Mouse (Mus musculus) stomach, embryonic 15.5 days (tissue): ENCODE data around the gene D630003M21Rik. TPM values are rescaled to one million over a fixed set of nuclear protein-coding genes. Genes with fewer than 3 reads are reported as not detected.
A peak's percentile ranks its signal among the peaks of the same experiment; 100 is the strongest.

ENCODE experiments used
- ATAC-seq: fragments of 200-750 bp; cut with Nextera tagmentation; 2 replicates; pipeline ENCODE4 v1.8.0; 2017; ENCODE audit warnings: low read depth, moderate number of reproducible peaks, moderate TSS enrichment; ENCODE audit not compliant: insufficient read depth, low FRiP score
- H3K27ac ChIP-seq: fragments of 300-500 bp; sonication (generic); 2 replicates; pipeline ENCODE4 v1.5.1; 2015; ENCODE audit warnings: mild to moderate bottlenecking, inconsistent platforms
- H3K27me3 ChIP-seq: fragments of 300-500 bp; sonication (generic); replicated peaks from 2 replicates; pipeline ENCODE4 v1.6.1; 2015; ENCODE audit warnings: inconsistent platforms
- H3K36me3 ChIP-seq: fragments of 300-500 bp; sonication (generic); 2 replicates; pipeline ENCODE4 v1.6.1; 2015; ENCODE audit warnings: inconsistent platforms
- H3K4me1 ChIP-seq: fragments of 300-500 bp; sonication (generic); 2 replicates; pipeline ENCODE4 v1.6.1; 2015; ENCODE audit warnings: inconsistent platforms
- H3K4me2 ChIP-seq: fragments of 300-500 bp; sonication (generic); 2 replicates; pipeline ENCODE4 v1.6.1; 2015; ENCODE audit warnings: mild to moderate bottlenecking, inconsistent platforms
- H3K4me3 ChIP-seq: fragments of 300-500 bp; sonication (generic); replicated peaks from 2 replicates; pipeline ENCODE4 v1.5.1; 2015; ENCODE audit warnings: inconsistent platforms
- H3K9ac ChIP-seq: fragments of 300-500 bp; sonication (generic); 2 replicates; pipeline ENCODE4 v1.6.1; 2015; ENCODE audit warnings: inconsistent platforms
- H3K9me3 ChIP-seq: fragments of 300-500 bp; sonication (generic); 2 replicates; pipeline ENCODE4 v1.6.1; 2016; ENCODE audit warnings: inconsistent platforms
- WGBS: fragments of 180-500 bp; shearing (Covaris S2); methylation state at CpG from one replicate; pipeline ENCODE4 v1.1.7; 2015; 5-methylcytosine and 5-hydroxymethylcytosine counted together
- polyA plus RNA-seq: library from polyadenylated mRNA; unstranded; fragments of >200 nt; fragmentation: Nextera tagmentation; extraction: Ambion mirVana; gene quantifications from 2 replicates; pipeline ENCODE4 v1.2.1, GENCODE M21; 2015

Gene D630003M21Rik
- polyA plus RNA-seq, 1 experiment from 2014 or later, result 3.8 TPM

- ATAC-seq, result no peak
- no peak overlapping the region for H3K4me2 ChIP-seq
- no peaks in the 10 kb centered on the region for H3K27me3 ChIP-seq
- peaks cover 30% of the 10 kb centered on the region for H3K4me1 ChIP-seq
- H3K9ac ChIP-seq, result no peak overlapping the region
- no peak overlapping the region for H3K4me3 ChIP-seq
- 51% methylated on average over 2 of the region's 2 CpGs for WGBS
- H3K27ac ChIP-seq, result no peak overlapping the region
- no peaks in the 10 kb centered on the region for H3K36me3 ChIP-seq
- H3K9me3 ChIP-seq, result no peaks in the 10 kb centered on the region
Measured at GRCm38 (mm10) chr2:158155615-158156014, 73.4 kb downstream of the D630003M21Rik start.

- H3K9ac ChIP-seq, result no peak overlapping the region
- 84% methylated on average over 7 of the region's 7 CpGs for WGBS
- ATAC-seq, result no peak
- no peaks in the 10 kb centered on the region for H3K27me3 ChIP-seq
- H3K4me2 ChIP-seq, result no peak overlapping the region
- H3K4me1 ChIP-seq, result peaks cover 28% of the 10 kb centered on the region
- H3K4me3 ChIP-seq, result no peak overlapping the region
- H3K9me3 ChIP-seq, result no peaks in the 10 kb centered on the region
- H3K36me3 ChIP-seq, result no peaks in the 10 kb centered on the region
- H3K27ac ChIP-seq, result no peak overlapping the region
Measured at GRCm38 (mm10) chr2:158155101-158155500, 73.9 kb downstream of the D630003M21Rik start.

- Histone ChIP-seq H3K4me2 (no peak overlapping the region; the same call in 1 of the 2 replicates), H3K9me3 (no peaks in the 10 kb centered on the region), H3K36me3 (no peaks in the 10 kb centered on the region), H3K4me1 (peaks cover 28% of the 10 kb centered on the region), H3K27ac (peak overlapping the region; percentile 80; the same call in 1 of the 2 replicates), H3K27me3 (no peaks in the 10 kb centered on the region), H3K4me3 (no peak overlapping the region), H3K9ac (no peak overlapping the region)
- ATAC-seq, result peak; percentile 28; the same call in 1 of the 2 replicates
- 49% methylated on average over 8 of the region's 8 CpGs for WGBS
Measured at GRCm38 (mm10) chr2:158154641-158155040, 74.4 kb downstream of the D630003M21Rik start.

GRCm38 (mm10) chr2:158153728-158154343 is 75.2 kb downstream of the D630003M21Rik start:
- peaks cover 28% of the 10 kb centered on the region for H3K4me1 ChIP-seq
- H3K4me3 ChIP-seq, result peak overlapping the region; percentile 38
- H3K9me3 ChIP-seq, result no peaks in the 10 kb centered on the region
- 1% methylated on average over 22 of the region's 22 CpGs for WGBS
- no peaks in the 10 kb centered on the region for H3K27me3 ChIP-seq
- ATAC-seq, result peak; percentile 72
- H3K36me3 ChIP-seq, result no peaks in the 10 kb centered on the region
- peak overlapping the region; percentile 32 for H3K9ac ChIP-seq
- peak overlapping the region; percentile 80 for H3K27ac ChIP-seq
- peak overlapping the region; percentile 78 for H3K4me2 ChIP-seq

- Histone ChIP-seq H3K4me1 (peaks cover 26% of the 10 kb centered on the region), H3K9ac (no peak overlapping the region), H3K27ac (peak overlapping the region; percentile 80; the same call in 1 of the 2 replicates), H3K27me3 (no peaks in the 10 kb centered on the region), H3K4me3 (no peak overlapping the region), H3K9me3 (no peaks in the 10 kb centered on the region), H3K36me3 (no peaks in the 10 kb centered on the region), H3K4me2 (peak overlapping the region; percentile 78)
- 51% methylated on average over 6 of the region's 6 CpGs for WGBS
- ATAC-seq, result peak; percentile 29; the same call in 1 of the 2 replicates
Measured at GRCm38 (mm10) chr2:158152685-158153309, 76.2 kb downstream of the D630003M21Rik start.

- H3K27ac ChIP-seq, result no peak overlapping the region
- ATAC-seq, result no peak
Measured at GRCm38 (mm10) chr2:158151077-158151476, 77.9 kb downstream of the D630003M21Rik start.

GRCm38 (mm10) chr2:158146971-158147370 is 82.1 kb downstream of the D630003M21Rik start:
- Histone ChIP-seq H3K9me3 (no peaks in the 10 kb centered on the region), H3K27me3 (no peaks in the 10 kb centered on the region), H3K4me2 (no peak overlapping the region), H3K9ac (no peak overlapping the region), H3K27ac (no peak overlapping the region), H3K4me3 (no peak overlapping the region), H3K4me1 (peaks cover 25% of the 10 kb centered on the region), H3K36me3 (no peaks in the 10 kb centered on the region)
- WGBS, result 88% methylated on average over 8 of the region's 8 CpGs
- no peak for ATAC-seq

More at GRCm38 (mm10) chr2:158151077-158151476, 77.9 kb downstream of the D630003M21Rik start:
- no peak overlapping the region for H3K4me2 ChIP-seq
- H3K4me3 ChIP-seq, result no peak overlapping the region
- WGBS, result 98% methylated on average over 3 of the region's 3 CpGs
- no peak overlapping the region for H3K9ac ChIP-seq
- no peaks in the 10 kb centered on the region for H3K36me3 ChIP-seq
- H3K9me3 ChIP-seq, result no peaks in the 10 kb centered on the region
- H3K27me3 ChIP-seq, result no peaks in the 10 kb centered on the region
- H3K4me1 ChIP-seq, result peaks cover 26% of the 10 kb centered on the region

- Histone ChIP-seq H3K9ac (peak within 1 kb of the TSS; percentile 65), H3K4me3 (peak within 1 kb of the TSS; percentile 60), H3K9me3 (no peaks in the 10 kb centered on the region), H3K27ac (peak within 1 kb of the TSS; percentile 44), H3K27me3 (no peaks in the 10 kb centered on the region), H3K4me1 (peaks cover 30% of the 10 kb centered on the region), H3K36me3 (no peaks in the 10 kb centered on the region), H3K4me2 (peak within 1 kb of the TSS; percentile 72)
- peak; percentile 69 for ATAC-seq
- 1% methylated on average over 33 of the region's 33 CpGs for WGBS
Measured at GRCm38 (mm10) chr2:158146223-158146622, 82.8 kb downstream of the D630003M21Rik start, which contains the start of gene Tgm2. Gene Tgm2 (minus strand): TSS chr2:158146436.

GRCm38 (mm10) chr2:158145528-158146065 is 83.4 kb downstream of the D630003M21Rik start:
- no peaks in the 10 kb centered on the region for H3K9me3 ChIP-seq
- 57% methylated on average over 5 of the region's 5 CpGs for WGBS
- ATAC-seq, result no peak
- H3K4me2 ChIP-seq, result peak overlapping the region; percentile 72
- no peaks in the 10 kb centered on the region for H3K27me3 ChIP-seq
- peak overlapping the region; percentile 44 for H3K27ac ChIP-seq
- H3K4me1 ChIP-seq, result peaks cover 37% of the 10 kb centered on the region
- H3K4me3 ChIP-seq, result peak overlapping the region; percentile 60
- H3K36me3 ChIP-seq, result no peaks in the 10 kb centered on the region
- H3K9ac ChIP-seq, result peak overlapping the region; percentile 65

- Histone ChIP-seq H3K36me3 (no peaks in the 10 kb centered on the region), H3K9me3 (no peaks in the 10 kb centered on the region), H3K27ac (no peak overlapping the region), H3K4me2 (peak overlapping the region; percentile 72), H3K4me1 (peaks cover 43% of the 10 kb centered on the region), H3K27me3 (no peaks in the 10 kb centered on the region), H3K4me3 (peak overlapping the region; percentile 60), H3K9ac (peak overlapping the region; percentile 65; the same call in 1 of the 2 replicates)
- WGBS, result 66% methylated on average over 6 of the region's 6 CpGs
- no peak for ATAC-seq
Measured at GRCm38 (mm10) chr2:158144750-158145527, 84.1 kb downstream of the D630003M21Rik start.

GRCm38 (mm10) chr2:158144263-158144662 is 84.8 kb downstream of the D630003M21Rik start:
- no peak overlapping the region for H3K9ac ChIP-seq
- H3K27ac ChIP-seq, result peak overlapping the region; percentile 19; the same call in 1 of the 2 replicates
- H3K4me1 ChIP-seq, result peaks cover 49% of the 10 kb centered on the region
- no peak for ATAC-seq
- H3K36me3 ChIP-seq, result no peaks in the 10 kb centered on the region
- 51% methylated on average over 8 of the region's 8 CpGs for WGBS
- no peaks in the 10 kb centered on the region for H3K27me3 ChIP-seq
- peak overlapping the region; percentile 60; the same call in 1 of the 2 replicates for H3K4me3 ChIP-seq
- peak overlapping the region; percentile 72 for H3K4me2 ChIP-seq
- H3K9me3 ChIP-seq, result no peaks in the 10 kb centered on the region
